Mouse (Mus musculus): ENCODE results near the gene Ip6k3. TPM values are rescaled to one million over a fixed set of nuclear protein-coding genes. Genes with fewer than 3 reads are reported as not detected.

Ip6k3 gene
- polyA plus RNA-seq, 1 experiment from 2014 or later: 0.22 TPM

DNA sequence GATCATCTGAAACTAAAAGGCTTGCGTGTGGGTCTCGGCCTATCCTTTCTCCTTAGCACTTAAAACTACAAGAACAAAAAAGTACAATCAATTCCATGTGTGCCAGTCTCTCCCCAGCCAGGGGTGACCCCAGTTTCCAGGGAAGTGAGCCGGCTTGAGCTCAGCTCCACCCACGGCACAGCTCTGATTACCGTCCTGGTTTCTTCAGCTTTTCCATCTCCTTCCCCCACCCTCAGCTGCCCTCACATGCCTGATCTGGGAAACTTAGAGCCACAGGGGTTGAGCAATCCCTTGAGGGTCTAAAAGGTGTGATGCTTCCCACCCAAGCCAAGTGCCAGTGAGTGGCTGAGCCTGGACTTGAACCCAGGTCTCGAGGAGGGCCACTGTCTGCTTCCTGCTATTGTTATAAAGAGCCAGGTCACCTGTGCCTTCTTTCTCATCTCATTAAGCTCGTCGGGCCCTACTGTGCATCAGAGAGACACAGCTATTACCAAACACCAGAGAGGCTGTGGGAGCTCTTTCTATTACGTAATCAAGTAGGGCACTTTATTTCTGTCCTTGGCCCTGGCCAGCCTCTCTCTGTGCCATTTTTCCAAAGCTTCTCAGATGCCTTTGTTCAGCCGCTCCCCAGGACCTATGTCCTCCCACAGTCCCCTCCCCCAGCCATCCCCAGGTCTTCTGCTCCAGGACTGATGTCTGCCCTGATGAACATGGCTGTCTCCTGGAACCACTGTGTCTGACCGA is 2.5 kb upstream of the Ip6k3 start:
- ATAC-seq (ENCODE audit: insufficient read depth): no peak
- Histone ChIP-seq H3K9ac (no peak overlapping the region), H3K9me3 (replicated peaks) (no peaks in the 10 kb centered on the region), H3K4me1 (replicated peaks) (peaks cover 37% of the 10 kb centered on the region), H3K4me2 (no peak overlapping the region), H3K4me3 (replicated peaks) (no peak overlapping the region), H3K36me3 (replicated peaks) (no peaks in the 10 kb centered on the region), H3K27ac (replicated peaks) (0 out of 2 replicates have a peak overlapping the region, but pooled peaks have one; percentile 2), H3K27me3 (0 out of 2 replicates have a peak, but pooled peaks cover 8% of the 10 kb centered on the region)
- 65% methylated on average over 11 of the region's 11 CpGs for WGBS (ENCODE audit: insufficient replicate concordance)

DNA sequence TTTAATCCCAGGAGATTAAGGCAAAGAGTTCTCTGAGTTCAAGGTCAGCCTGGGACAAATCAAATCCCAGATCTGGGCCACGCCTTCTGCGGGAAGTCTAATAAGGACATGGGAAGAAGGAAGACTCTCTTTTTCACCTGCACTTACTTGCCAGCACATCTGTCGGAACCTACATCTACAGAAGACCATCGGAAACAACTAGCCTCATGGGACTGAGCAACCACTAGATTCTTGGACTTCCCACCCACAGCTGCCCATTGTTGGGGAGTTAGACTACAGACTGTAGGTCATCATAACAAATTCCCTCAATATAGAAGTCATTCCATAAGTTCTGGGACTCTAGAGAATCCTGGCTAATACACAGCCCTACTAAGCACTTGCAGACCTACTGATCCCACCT is 974 bp upstream of the Ip6k3 start:
- Histone ChIP-seq H3K27me3 (0 out of 2 replicates have a peak, but pooled peaks cover 8% of the 10 kb centered on the region), H3K9ac (no peak overlapping the region), H3K4me2 (no peak overlapping the region), H3K4me3 (replicated peaks) (no peak overlapping the region), H3K9me3 (replicated peaks) (no peaks in the 10 kb centered on the region), H3K36me3 (replicated peaks) (no peaks in the 10 kb centered on the region), H3K27ac (replicated peaks) (no peak overlapping the region), H3K4me1 (replicated peaks) (peaks cover 30% of the 10 kb centered on the region)
- 86% methylated on average over 4 of the region's 4 CpGs for WGBS (ENCODE audit: insufficient replicate concordance)
- ATAC-seq (ENCODE audit: insufficient read depth): no peak

DNA sequence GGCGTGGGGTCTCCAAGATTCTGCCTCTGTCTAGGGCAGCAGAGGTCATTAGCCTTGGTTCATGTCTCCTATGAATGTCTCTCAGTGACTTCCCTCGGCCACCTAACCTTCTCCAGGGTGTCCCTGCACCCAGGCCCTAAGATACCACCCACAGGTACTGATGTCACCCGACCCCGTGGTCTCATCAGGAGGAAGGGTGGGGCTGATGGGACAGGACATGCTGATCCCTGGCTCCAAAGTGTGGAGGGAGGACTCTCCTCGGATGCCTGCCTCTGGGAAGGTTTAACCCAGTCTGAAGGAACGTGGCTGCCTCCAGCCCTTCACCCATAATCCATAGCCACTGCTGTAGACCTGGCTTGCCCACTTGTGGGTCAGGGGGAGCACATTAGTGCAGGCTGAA is 694 bp downstream of the Ip6k3 start:
- H3K4me2 ChIP-seq: no peak overlapping the region
- H3K9me3 ChIP-seq (replicated peaks): no peaks in the 10 kb centered on the region
- no peak overlapping the region for H3K4me3 ChIP-seq (replicated peaks)
- no peak overlapping the region for H3K9ac ChIP-seq
- H3K4me1 ChIP-seq (replicated peaks): peaks cover 30% of the 10 kb centered on the region
- H3K27ac ChIP-seq (replicated peaks): no peak overlapping the region
- WGBS (ENCODE audit: insufficient replicate concordance): 64% methylated on average over 6 of the region's 6 CpGs
- no peak for ATAC-seq (ENCODE audit: insufficient read depth)
- H3K27me3 ChIP-seq: 0 out of 2 replicates have a peak, but pooled peaks cover 8% of the 10 kb centered on the region
- H3K36me3 ChIP-seq (replicated peaks): no peaks in the 10 kb centered on the region

DNA sequence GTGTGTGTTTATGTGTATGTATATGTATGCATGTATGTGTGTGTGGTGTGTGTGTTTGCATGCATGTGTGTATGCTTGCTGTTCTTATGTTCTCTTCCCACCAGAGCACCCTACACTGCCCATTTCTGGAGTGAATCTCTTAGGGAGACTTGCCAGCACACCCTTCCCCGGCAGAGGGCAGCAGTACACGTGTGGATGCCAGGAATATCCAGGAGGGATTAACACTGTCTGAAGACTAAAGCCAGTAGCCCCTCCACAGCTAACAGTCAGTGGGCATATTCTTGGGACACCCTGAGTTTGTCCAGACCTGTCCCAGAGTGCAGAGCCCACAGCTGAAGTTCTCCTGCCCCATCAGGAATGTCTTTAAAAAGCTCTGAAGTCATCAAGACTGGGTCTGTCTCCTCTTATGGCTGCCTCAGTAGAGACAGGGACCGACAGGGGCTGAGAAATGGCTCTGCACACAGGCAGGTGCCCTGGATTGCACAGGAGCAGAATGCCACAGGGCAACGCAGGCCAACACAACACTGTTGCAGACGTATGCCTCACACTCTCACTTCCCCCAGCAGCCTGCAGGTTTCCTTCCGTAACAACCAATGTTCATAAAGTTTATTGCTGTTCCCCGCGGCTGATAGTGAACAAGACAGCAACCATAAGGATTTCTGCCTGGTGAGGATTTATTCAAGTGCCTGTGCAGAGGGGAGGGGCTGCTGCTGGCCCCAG is 2.4 kb downstream of the Ip6k3 start:
- 54% methylated on average over 8 of the region's 8 CpGs for WGBS (ENCODE audit: insufficient replicate concordance)
- Histone ChIP-seq H3K27ac (replicated peaks) (peak overlapping the region; percentile 64), H3K4me1 (replicated peaks) (peaks cover 30% of the 10 kb centered on the region), H3K4me3 (replicated peaks) (no peak overlapping the region), H3K9me3 (replicated peaks) (no peaks in the 10 kb centered on the region), H3K27me3 (peaks cover 8% of the 10 kb centered on the region; the same call in 1 of the 2 replicates), H3K4me2 (peak overlapping the region; percentile 36), H3K9ac (no peak overlapping the region), H3K36me3 (replicated peaks) (no peaks in the 10 kb centered on the region)
- ATAC-seq (ENCODE audit: insufficient read depth): no peak

DNA sequence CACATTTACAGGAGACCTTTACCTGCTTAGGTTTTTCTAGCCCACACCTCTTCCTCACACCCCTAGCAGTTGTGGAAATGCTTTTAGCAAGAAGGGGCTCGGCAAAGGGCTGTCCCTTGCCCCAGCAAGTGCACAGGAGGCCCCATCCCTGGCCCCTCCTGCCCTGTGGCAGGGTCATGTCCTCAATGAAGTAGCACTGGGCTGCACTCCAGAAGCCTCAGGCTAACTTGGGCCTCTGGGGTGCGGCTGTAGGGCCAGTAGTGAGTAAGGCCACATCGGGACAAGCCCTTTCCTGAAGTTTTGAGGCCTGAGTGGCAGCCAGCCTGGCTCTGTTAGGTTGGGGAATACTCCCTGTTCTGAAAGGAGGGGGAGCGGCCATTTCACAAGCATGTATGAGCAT is 6.7 kb downstream of the Ip6k3 start:
- ATAC-seq (ENCODE audit: insufficient read depth): no peak
- peaks cover 31% of the 10 kb centered on the region for H3K4me1 ChIP-seq (replicated peaks)
- no peaks in the 10 kb centered on the region for H3K9me3 ChIP-seq (replicated peaks)
- H3K27ac ChIP-seq (replicated peaks): no peak overlapping the region
- no peak overlapping the region for H3K4me3 ChIP-seq (replicated peaks)
- 68% methylated on average over 4 of the region's 4 CpGs for WGBS (ENCODE audit: insufficient replicate concordance)
- no peaks in the 10 kb centered on the region; the same call in 1 of the 2 replicates for H3K27me3 ChIP-seq
- no peak overlapping the region for H3K9ac ChIP-seq
- no peaks in the 10 kb centered on the region for H3K36me3 ChIP-seq (replicated peaks)
- no peak overlapping the region for H3K4me2 ChIP-seq

DNA sequence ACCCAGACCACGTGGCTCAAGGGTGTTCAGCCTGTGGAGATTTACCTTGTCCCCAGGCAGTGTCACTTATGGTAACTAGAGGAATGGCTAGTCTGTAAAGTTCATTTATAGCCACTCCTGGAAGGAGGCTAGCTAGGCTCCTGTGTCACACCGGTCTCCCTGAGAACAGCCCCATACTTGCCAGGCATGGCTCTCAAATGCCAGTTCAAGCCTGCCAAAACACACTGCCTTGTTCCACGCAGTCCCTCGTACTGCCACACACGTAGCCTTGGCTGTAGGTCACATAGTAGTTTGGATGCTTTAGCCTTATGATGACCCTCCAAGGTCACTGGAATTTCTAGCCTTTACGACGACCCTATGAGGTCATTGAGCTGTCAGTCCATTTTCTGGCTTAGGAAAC is 8.4 kb downstream of the Ip6k3 start:
- 60% methylated on average over 7 of the region's 7 CpGs for WGBS (ENCODE audit: insufficient replicate concordance)
- ATAC-seq (ENCODE audit: insufficient read depth): no peak
- no peak overlapping the region for H3K4me3 ChIP-seq (replicated peaks)

DNA sequence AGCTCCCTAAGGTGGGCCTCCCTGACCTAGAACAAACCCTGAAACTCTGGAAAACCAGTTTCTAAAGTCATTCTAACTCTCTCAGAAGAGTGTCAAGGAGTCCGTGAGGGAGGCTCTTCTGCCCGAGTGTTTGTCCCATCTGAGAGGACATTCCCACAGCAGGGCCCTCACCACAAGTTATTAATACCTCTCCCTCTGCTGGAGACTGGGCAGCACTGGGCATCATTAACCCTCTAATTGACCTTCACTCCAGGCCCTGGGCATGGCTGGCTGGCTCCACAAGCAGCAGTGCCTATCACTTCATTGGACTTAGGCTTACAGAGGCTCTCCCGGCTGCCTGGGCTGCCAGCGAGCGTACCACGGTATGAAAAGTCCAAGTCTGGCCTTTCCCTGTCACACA is 9.2 kb downstream of the Ip6k3 start:
- H3K9ac ChIP-seq: no peak overlapping the region
- H3K36me3 ChIP-seq (replicated peaks): no peaks in the 10 kb centered on the region
- H3K27me3 ChIP-seq: no peaks in the 10 kb centered on the region; the same call in 1 of the 2 replicates
- H3K9me3 ChIP-seq (replicated peaks): no peaks in the 10 kb centered on the region
- peaks cover 41% of the 10 kb centered on the region for H3K4me1 ChIP-seq (replicated peaks)
- H3K27ac ChIP-seq (replicated peaks): no peak overlapping the region
- no peak for ATAC-seq (ENCODE audit: insufficient read depth)
- no peak overlapping the region for H3K4me2 ChIP-seq
- 81% methylated on average over 6 of the region's 6 CpGs for WGBS (ENCODE audit: insufficient replicate concordance)
- H3K4me3 ChIP-seq (replicated peaks): no peak overlapping the region

More for the DNA sequence above, 8.4 kb downstream of the Ip6k3 start:
- Histone ChIP-seq H3K9ac (no peak overlapping the region), H3K4me1 (replicated peaks) (peaks cover 33% of the 10 kb centered on the region), H3K4me2 (no peak overlapping the region), H3K27me3 (no peaks in the 10 kb centered on the region; the same call in 1 of the 2 replicates), H3K9me3 (replicated peaks) (no peaks in the 10 kb centered on the region), H3K27ac (replicated peaks) (no peak overlapping the region), H3K36me3 (replicated peaks) (no peaks in the 10 kb centered on the region)

DNA sequence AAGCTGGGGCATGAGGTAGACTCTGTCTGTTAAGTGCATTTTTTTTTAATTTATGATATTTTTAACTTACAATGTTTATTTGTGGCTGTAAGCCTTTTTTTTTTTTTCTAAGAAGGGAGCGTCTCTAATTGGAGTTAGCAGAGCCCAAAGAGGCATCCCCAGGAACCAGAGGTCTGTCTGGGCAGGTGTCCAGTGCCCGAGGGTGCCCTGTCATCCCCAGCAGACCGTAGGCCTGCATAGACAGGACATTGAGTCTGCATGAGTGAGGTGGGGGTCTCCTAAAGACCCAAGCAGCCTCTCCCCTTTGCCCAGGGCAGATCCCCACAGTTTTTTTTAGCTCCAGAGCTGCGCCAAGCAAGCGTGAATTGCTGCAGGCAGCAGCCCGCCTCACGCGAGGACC is 11.8 kb downstream of the Ip6k3 start:
- H3K27me3 ChIP-seq: no peaks in the 10 kb centered on the region; the same call in 1 of the 2 replicates
- H3K9me3 ChIP-seq (replicated peaks): no peaks in the 10 kb centered on the region
- no peak overlapping the region for H3K4me2 ChIP-seq
- 82% methylated on average over 8 of the region's 8 CpGs for WGBS (ENCODE audit: insufficient replicate concordance)
- no peak overlapping the region for H3K27ac ChIP-seq (replicated peaks)
- H3K4me3 ChIP-seq (replicated peaks): no peak overlapping the region
- no peak overlapping the region for H3K9ac ChIP-seq
- no peaks in the 10 kb centered on the region for H3K36me3 ChIP-seq (replicated peaks)
- no peak for ATAC-seq (ENCODE audit: insufficient read depth)
- H3K4me1 ChIP-seq (replicated peaks): peaks cover 67% of the 10 kb centered on the region

DNA sequence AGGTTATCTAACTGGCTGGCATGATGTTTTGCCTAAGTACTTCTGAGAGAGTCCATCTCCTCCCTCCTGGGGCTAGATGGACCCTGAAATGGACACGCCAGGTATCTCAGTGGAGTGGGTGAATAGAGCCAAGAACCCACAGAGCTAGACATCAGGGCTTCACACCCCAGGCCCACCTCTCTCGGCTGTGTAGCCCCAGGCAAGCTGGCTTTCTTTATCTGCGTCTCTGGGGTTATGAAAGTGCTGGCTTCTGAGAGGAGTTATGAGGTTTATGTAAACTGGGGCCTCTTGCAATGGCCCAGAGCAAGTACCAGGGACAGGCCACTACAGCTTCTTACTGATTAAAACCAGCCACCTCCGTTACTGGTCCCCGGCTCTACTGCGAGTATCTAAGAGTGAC is 12.7 kb downstream of the Ip6k3 start:
- Histone ChIP-seq H3K27me3 (no peaks in the 10 kb centered on the region; the same call in 1 of the 2 replicates), H3K36me3 (replicated peaks) (no peaks in the 10 kb centered on the region), H3K4me3 (replicated peaks) (no peak overlapping the region), H3K4me1 (replicated peaks) (peaks cover 73% of the 10 kb centered on the region), H3K27ac (replicated peaks) (no peak overlapping the region), H3K4me2 (no peak overlapping the region), H3K9ac (no peak overlapping the region), H3K9me3 (replicated peaks) (no peaks in the 10 kb centered on the region)
- WGBS (ENCODE audit: insufficient replicate concordance): 63% methylated on average over 6 of the region's 6 CpGs
- ATAC-seq (ENCODE audit: insufficient read depth): no peak

DNA sequence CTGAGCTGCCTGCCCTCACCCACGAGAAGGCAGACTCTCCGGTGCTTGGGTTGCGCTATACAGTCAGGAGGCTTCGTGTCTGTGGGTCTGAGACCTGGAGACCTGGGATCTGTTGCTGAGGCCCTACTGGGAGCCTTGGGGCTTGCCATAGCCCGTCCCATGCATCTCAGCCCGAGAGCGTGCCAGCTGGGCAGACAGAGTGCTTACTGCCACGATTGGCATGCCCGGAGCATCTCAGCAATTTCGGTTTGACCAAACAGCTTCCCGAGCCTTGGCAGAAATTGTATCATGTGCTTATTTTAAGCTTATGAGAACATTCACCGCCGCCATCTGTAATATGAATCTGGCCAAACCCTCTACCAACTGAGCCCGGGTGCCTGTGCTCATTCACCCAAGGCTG is 13.3 kb downstream of the Ip6k3 start:
- Histone ChIP-seq H3K4me2 (no peak overlapping the region), H3K9ac (no peak overlapping the region), H3K27me3 (no peaks in the 10 kb centered on the region), H3K4me1 (replicated peaks) (peaks cover 73% of the 10 kb centered on the region), H3K4me3 (replicated peaks) (no peak overlapping the region), H3K9me3 (replicated peaks) (no peaks in the 10 kb centered on the region), H3K36me3 (replicated peaks) (no peaks in the 10 kb centered on the region), H3K27ac (replicated peaks) (peak overlapping the region; percentile 90)
- ATAC-seq (ENCODE audit: insufficient read depth): no peak
- 89% methylated on average over 14 of the region's 14 CpGs for WGBS (ENCODE audit: insufficient replicate concordance)

DNA sequence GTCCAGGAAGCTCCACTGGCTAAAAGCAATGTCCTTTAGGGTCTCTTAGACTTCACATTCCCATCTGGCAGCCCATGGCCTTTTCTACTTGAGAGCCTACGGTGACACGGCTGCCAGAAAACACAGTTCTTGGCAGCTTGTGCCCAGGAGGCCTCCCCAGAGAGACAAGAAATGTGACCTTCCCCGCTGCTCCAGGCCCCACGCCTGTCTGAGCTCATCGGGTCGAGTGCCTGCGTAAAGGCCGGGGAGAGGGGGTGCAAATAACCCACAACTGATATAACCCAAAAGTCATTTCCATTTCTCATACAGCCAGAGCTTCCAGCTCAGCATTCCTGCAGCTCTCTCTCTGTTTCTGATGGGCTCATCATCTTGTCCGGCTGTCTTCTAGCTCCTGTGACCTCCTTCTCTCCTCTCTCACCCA is 13.8 kb downstream of the Ip6k3 start:
- no peaks in the 10 kb centered on the region for H3K9me3 ChIP-seq (replicated peaks)
- no peak for ATAC-seq (ENCODE audit: insufficient read depth)
- peaks cover 68% of the 10 kb centered on the region for H3K4me1 ChIP-seq (replicated peaks)
- no peaks in the 10 kb centered on the region for H3K36me3 ChIP-seq (replicated peaks)
- peak overlapping the region; percentile 90 for H3K27ac ChIP-seq (replicated peaks)
- 60% methylated on average over 9 of the region's 9 CpGs for WGBS (ENCODE audit: insufficient replicate concordance)
- no peak overlapping the region for H3K9ac ChIP-seq
- H3K27me3 ChIP-seq: no peaks in the 10 kb centered on the region
- no peak overlapping the region for H3K4me3 ChIP-seq (replicated peaks)
- no peak overlapping the region for H3K4me2 ChIP-seq
